Mouse (Mus musculus): ENCODE measurements around the gene Skiv2l. TPM values are rescaled to one million over a fixed set of nuclear protein-coding genes. Genes with fewer than 3 reads are reported as not detected.

Skiv2l gene
- polyA plus RNA-seq, 1 experiment from 2014 or later: 65.8 TPM

DNA sequence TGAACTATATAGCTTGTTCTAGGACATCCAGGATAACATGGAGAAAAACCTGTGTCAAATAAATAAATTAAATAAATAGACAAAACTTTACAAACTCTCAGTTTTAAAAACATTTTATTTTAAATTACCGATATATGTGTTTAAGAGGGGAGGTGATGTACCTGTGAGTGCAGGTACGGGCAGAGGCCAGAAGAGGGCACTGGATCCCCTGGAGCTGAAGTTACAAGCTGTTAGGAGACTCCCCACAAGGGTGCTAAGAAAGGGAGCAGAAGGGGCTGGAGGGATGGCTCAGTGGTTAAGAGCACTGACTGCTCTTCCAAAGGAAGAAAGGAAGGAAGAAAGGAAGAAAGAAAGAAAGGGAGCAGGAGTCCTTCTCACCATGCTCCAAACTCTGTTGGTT is 41.4 kb upstream of the Skiv2l start:
- peaks cover 19% of the 10 kb centered on the region for H3K4me1 ChIP-seq
- H3K27ac ChIP-seq: no peak overlapping the region
- no peak overlapping the region for H3K4me3 ChIP-seq
- 96% methylated on average over 2 of the region's 2 CpGs for WGBS
- peaks cover 4% of the 10 kb centered on the region for H3K36me3 ChIP-seq
- no peak overlapping the region for H3K4me2 ChIP-seq (replicated peaks)
- H3K27me3 ChIP-seq: no peaks in the 10 kb centered on the region
- ATAC-seq (ENCODE audit: low FRiP score): no peak
- H3K9ac ChIP-seq: no peak overlapping the region
- no peaks in the 10 kb centered on the region for H3K9me3 ChIP-seq (replicated peaks)

DNA sequence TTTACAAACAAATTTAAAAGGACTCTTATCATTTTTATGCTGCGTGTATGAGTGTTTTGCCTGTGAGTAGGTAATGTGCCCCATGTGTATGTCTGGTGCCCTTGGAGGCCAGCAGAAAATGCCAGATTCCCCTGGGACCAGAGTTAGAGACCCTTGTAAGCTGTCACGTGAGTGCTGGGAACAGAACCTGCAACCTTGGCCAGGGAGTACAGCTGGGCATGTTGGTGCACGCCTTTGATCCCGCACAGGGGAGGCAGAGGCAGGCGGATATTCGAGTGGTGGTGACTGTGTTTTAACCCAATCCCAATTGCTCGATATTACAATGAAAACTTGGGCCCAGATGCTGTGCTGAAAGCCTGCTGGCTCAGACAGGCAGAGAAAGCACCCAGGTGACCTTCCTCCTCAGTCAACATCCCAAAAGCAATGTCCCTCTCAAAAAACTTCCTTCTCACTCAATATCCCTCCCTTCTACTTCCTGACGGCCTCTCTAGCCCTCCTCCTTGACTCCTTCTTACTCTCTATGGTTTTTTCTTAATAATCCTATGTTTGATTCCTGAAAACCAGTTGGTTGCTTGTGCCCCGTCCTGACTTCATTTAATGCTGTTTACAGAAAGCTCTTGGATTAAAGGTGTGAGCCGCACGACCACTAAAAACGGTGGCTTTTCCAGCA is 40.2 kb upstream of the Skiv2l start:
- ATAC-seq (ENCODE audit: low FRiP score): no peak
- H3K9ac ChIP-seq: no peak overlapping the region
- H3K4me2 ChIP-seq (replicated peaks): no peak overlapping the region
- no peaks in the 10 kb centered on the region for H3K27me3 ChIP-seq
- H3K9me3 ChIP-seq (replicated peaks): no peaks in the 10 kb centered on the region
- peaks cover 7% of the 10 kb centered on the region for H3K4me1 ChIP-seq
- no peaks in the 10 kb centered on the region for H3K36me3 ChIP-seq
- no peak overlapping the region for H3K27ac ChIP-seq
- H3K4me3 ChIP-seq: no peak overlapping the region
- 88% methylated on average over 12 of the region's 12 CpGs for WGBS

DNA sequence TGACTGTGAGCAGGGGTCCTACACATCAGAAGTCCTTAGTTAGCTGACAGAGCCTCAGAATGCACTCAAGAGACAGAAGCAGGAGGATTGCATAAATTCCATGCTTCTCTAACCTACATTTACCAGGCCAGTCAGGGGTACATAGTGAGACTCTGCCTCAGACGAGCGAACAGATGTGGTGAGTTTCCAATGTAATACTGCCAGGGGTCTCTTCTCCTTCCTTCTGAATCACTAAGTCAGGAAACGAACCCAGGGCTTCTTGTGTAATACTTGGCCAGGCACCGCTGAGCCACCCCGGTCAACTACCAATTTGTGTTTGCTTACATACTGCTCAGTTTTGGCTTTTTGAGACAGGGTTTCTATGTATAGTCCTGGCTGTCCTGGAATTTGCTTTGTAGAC is 37.9 kb upstream of the Skiv2l start:
- H3K4me1 ChIP-seq: no peaks in the 10 kb centered on the region
- H3K27me3 ChIP-seq: peaks cover 10% of the 10 kb centered on the region; the same call in 1 of the 2 replicates
- no peak overlapping the region for H3K27ac ChIP-seq
- no peaks in the 10 kb centered on the region for H3K9me3 ChIP-seq (replicated peaks)
- ATAC-seq (ENCODE audit: low FRiP score): no peak
- no peaks in the 10 kb centered on the region for H3K36me3 ChIP-seq
- no peak overlapping the region for H3K4me2 ChIP-seq (replicated peaks)
- 88% methylated on average over 5 of the region's 5 CpGs for WGBS
- no peak overlapping the region for H3K4me3 ChIP-seq
- H3K9ac ChIP-seq: no peak overlapping the region

- no peaks in the 10 kb centered on the region; the same call in 1 of the 2 replicates for H3K4me1 ChIP-seq
- peaks cover 23% of the 10 kb centered on the region for H3K27me3 ChIP-seq
- no peak overlapping the region for H3K9ac ChIP-seq
- no peaks in the 10 kb centered on the region for H3K9me3 ChIP-seq (replicated peaks)
- no peak overlapping the region for H3K27ac ChIP-seq
- 82% methylated on average over 3 of the region's 3 CpGs for WGBS
- H3K36me3 ChIP-seq: no peaks in the 10 kb centered on the region
- H3K4me3 ChIP-seq: no peak overlapping the region
- no peak for ATAC-seq (ENCODE audit: low FRiP score)
- no peak overlapping the region for H3K4me2 ChIP-seq (replicated peaks)
Measured at GRCm38 (mm10) chr17:34885615-34886014, 35.6 kb upstream of the Skiv2l start.

DNA sequence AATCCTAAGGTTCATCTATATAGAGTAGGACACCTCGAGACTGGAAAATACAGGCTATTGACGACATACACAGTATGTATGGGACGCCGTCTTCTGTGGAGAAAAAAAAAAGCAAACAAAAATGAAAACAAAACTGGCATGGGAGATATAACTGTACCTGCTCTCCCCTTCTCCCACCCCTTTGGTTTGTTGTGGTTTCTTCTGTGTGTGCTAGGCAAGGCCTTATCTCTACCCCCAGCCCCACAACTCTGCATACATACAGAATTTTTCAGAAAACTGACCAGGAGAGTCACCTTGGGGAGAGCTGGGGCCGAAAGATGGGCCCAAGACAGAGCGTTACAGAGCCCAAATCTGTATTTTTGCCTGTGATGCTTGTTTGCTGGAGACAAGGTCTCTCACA is 34.7 kb upstream of the Skiv2l start:
- no peaks in the 10 kb centered on the region; the same call in 1 of the 2 replicates for H3K4me1 ChIP-seq
- peaks cover 23% of the 10 kb centered on the region for H3K27me3 ChIP-seq
- no peaks in the 10 kb centered on the region for H3K9me3 ChIP-seq (replicated peaks)
- no peak for ATAC-seq (ENCODE audit: low FRiP score)
- no peak overlapping the region for H3K27ac ChIP-seq
- no peak overlapping the region for H3K9ac ChIP-seq
- no peak overlapping the region for H3K4me3 ChIP-seq
- no peak overlapping the region for H3K4me2 ChIP-seq (replicated peaks)
- WGBS: 86% methylated on average over 6 of the region's 6 CpGs
- no peaks in the 10 kb centered on the region for H3K36me3 ChIP-seq

GRCm38 (mm10) chr17:34883332-34883731 is 33.3 kb upstream of the Skiv2l start:
- Histone ChIP-seq H3K36me3 (no peaks in the 10 kb centered on the region), H3K9ac (no peak overlapping the region), H3K4me2 (replicated peaks) (no peak overlapping the region), H3K9me3 (replicated peaks) (no peaks in the 10 kb centered on the region), H3K4me3 (no peak overlapping the region), H3K4me1 (no peaks in the 10 kb centered on the region; the same call in 1 of the 2 replicates), H3K27me3 (peaks cover 23% of the 10 kb centered on the region), H3K27ac (no peak overlapping the region)
- 67% methylated on average over 3 of the region's 3 CpGs for WGBS
- ATAC-seq (ENCODE audit: low FRiP score): no peak

- no peaks in the 10 kb centered on the region for H3K9me3 ChIP-seq (replicated peaks)
- ATAC-seq (ENCODE audit: low FRiP score): no peak
- H3K27me3 ChIP-seq: peaks cover 23% of the 10 kb centered on the region
- no peaks in the 10 kb centered on the region for H3K36me3 ChIP-seq
- peak within 1 kb of the TSS; percentile 4; the same call in 1 of the 2 replicates for H3K4me2 ChIP-seq (replicated peaks)
- H3K9ac ChIP-seq: peak within 1 kb of the TSS; percentile 33; the same call in 1 of the 2 replicates
- no peak within 1 kb of the TSS for H3K4me3 ChIP-seq
- H3K27ac ChIP-seq: no peak within 1 kb of the TSS
- WGBS: 9% methylated on average over 15 of the region's 15 CpGs
- H3K4me1 ChIP-seq: no peaks in the 10 kb centered on the region; the same call in 1 of the 2 replicates
Measured at GRCm38 (mm10) chr17:34881683-34882310, 31.8 kb upstream of the Skiv2l start, which contains the start of gene Gm20547. Gene Gm20547, minus strand, starts transcription at chr17:34882042.

DNA sequence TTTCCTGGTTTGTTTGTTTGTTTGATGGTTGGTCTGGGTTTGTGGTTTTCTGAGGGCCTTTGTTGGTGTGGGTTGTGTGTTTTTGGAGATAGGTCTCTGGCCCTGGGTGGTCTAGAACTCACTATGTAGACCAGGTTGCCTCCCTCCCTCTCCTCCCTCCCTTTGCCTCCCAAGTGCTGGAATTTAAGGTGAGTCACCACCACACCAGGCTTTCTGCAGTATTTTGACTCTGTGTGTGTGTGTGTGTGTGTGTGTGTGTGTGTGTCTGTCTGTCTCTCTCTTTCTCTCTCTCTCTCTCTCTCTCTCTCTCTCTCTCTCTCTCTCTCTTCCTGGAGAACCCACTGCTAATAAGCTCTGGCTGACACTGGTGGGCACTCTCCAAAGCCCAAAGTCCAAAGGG is 31.2 kb upstream of the Skiv2l start:
- Histone ChIP-seq H3K9me3 (replicated peaks) (no peaks in the 10 kb centered on the region), H3K36me3 (no peaks in the 10 kb centered on the region), H3K4me1 (no peaks in the 10 kb centered on the region; the same call in 1 of the 2 replicates), H3K27ac (no peak overlapping the region), H3K4me3 (no peak overlapping the region), H3K4me2 (replicated peaks) (0 out of 2 replicates have a peak overlapping the region, but pooled peaks have one; percentile 4), H3K9ac (no peak overlapping the region), H3K27me3 (peaks cover 23% of the 10 kb centered on the region)
- no peak for ATAC-seq (ENCODE audit: low FRiP score)

DNA sequence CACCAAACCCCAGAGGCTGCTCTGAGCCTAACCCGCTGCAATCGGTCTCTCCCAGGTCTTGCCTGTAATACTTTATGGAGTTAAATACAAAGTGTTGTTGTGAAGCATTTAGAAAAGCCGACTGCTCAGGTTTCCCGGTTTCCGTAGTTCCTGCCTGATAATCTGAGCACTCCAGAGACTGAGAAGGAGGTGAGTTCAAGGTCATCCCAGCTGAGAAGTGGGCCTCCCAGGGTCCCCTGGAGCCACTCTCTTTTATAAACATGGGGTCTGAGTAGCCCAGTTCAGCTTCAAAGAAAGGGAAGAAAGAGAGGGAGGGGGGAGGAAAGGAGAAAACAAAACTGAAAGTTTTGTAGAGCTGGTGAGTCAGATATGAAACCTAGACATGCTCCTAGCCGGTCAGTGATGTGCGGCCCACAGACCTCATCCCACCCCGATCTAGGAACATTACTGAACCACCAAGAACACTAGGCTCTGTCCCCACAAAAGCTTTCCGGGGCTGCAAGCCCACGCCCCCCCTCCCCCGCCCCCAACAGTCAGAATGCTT is 29.4 kb upstream of the Skiv2l start, which contains the start of gene Zbtb12:
TSS of gene Zbtb12 (plus strand) at position 148 of the 544 bp plus-strand sequence.
- Histone ChIP-seq H3K36me3 (no peaks in the 10 kb centered on the region), H3K4me1 (no peaks in the 10 kb centered on the region; the same call in 1 of the 2 replicates), H3K27me3 (peaks cover 23% of the 10 kb centered on the region), H3K4me2 (replicated peaks) (no peak within 1 kb of the TSS), H3K27ac (no peak within 1 kb of the TSS), H3K9ac (no peak within 1 kb of the TSS), H3K4me3 (no peak within 1 kb of the TSS), H3K9me3 (replicated peaks) (no peaks in the 10 kb centered on the region)
- WGBS: 63% methylated on average over 11 of the region's 11 CpGs
- ATAC-seq (ENCODE audit: low FRiP score): no peak

DNA sequence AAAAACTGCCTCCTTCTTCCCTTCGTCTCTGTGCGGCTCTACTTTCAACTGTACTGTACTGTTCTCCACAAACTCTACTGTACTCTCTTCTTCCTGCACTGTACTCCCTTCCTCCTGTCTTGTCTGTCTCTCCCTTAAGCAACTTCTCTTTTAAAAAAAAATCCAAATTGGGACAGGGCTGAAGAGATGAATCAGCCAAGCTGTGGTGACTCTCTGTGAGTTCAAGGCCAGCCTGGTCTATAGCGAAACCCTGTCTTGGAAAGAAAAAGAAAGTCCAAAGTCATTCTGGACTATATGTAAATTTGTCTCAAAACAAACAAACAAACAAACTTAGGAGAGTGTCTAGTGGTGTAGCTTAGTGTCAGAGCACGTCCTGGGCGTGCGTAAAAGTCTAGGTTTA is 24.3 kb upstream of the Skiv2l start:
- H3K9ac ChIP-seq: no peak overlapping the region
- H3K9me3 ChIP-seq (replicated peaks): no peaks in the 10 kb centered on the region
- no peaks in the 10 kb centered on the region for H3K4me1 ChIP-seq
- ATAC-seq (ENCODE audit: low FRiP score): no peak
- H3K4me2 ChIP-seq (replicated peaks): no peak overlapping the region
- no peak overlapping the region for H3K27ac ChIP-seq
- no peaks in the 10 kb centered on the region for H3K27me3 ChIP-seq
- H3K4me3 ChIP-seq: no peak overlapping the region
- no peaks in the 10 kb centered on the region for H3K36me3 ChIP-seq
- 85% methylated on average over 6 of the region's 6 CpGs for WGBS

DNA sequence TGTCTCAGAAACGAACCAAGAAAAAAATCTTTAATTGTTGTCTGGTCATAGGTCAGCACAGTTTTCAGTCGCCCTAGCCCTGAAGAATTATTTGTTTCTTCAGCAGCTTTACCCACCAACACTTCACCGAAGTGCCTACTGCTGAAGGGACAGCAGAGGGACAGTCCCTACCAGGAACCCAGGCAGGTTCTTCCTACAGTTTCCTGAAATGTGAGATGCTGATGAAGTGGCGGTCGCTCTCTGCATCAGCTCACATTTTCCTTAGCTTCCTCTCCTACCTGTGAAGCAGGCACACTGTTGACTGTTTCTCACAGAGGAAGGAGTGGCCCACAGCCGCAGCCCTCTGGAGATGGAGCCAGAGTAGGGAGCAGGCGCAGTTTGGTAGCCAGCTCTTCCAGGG is 16.0 kb upstream of the Skiv2l start:
- H3K4me2 ChIP-seq (replicated peaks): no peak overlapping the region
- H3K9ac ChIP-seq: no peak overlapping the region
- no peak overlapping the region for H3K27ac ChIP-seq
- no peaks in the 10 kb centered on the region for H3K4me1 ChIP-seq
- no peak overlapping the region for H3K4me3 ChIP-seq
- H3K36me3 ChIP-seq: no peaks in the 10 kb centered on the region
- H3K9me3 ChIP-seq (replicated peaks): no peaks in the 10 kb centered on the region
- no peak for ATAC-seq (ENCODE audit: low FRiP score)
- H3K27me3 ChIP-seq: no peaks in the 10 kb centered on the region
- WGBS: 71% methylated on average over 7 of the region's 7 CpGs

DNA sequence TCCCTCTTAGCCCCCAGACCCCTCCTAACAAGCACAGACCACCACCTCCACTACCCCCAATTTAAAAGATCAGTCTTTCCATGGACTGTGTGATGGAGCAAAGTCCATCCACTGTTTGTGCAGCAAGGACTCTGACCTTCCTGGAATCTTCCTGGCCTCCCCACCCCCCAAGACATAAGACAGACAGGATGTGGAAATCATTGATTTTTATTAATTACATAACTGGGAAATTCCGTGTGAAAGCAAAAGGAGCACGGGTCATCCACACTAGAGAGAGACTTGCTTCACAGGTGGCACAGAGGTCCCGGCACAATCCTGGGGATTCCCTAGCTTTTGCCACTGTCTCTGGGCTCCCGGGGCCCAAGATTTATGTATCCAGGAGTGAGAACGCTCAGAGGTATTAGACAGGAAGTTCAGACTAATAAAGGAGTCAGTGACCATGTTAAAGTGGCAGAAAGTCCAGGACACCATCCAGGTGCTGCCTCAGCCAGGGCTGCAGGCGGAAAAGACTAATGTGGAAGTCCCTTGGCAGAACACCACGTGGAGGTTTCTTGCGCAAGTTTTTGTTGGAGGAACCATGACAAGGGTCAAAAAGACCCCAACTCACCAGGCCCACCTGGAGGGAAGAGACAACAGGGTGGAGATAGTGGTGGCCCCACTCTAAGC is 12.5 kb upstream of the Skiv2l start, which contains the start of gene Cfb:
TSS of gene Cfb (minus strand) at position 103 of the 666 bp plus-strand sequence.
- ATAC-seq (ENCODE audit: low FRiP score): no peak
- Histone ChIP-seq H3K4me2 (replicated peaks) (no peak within 1 kb of the TSS), H3K27ac (no peak within 1 kb of the TSS), H3K9ac (0 out of 2 replicates have a peak within 1 kb of the TSS, but pooled peaks have one; percentile 13), H3K4me1 (no peaks in the 10 kb centered on the region), H3K27me3 (no peaks in the 10 kb centered on the region), H3K4me3 (no peak within 1 kb of the TSS), H3K9me3 (replicated peaks) (no peaks in the 10 kb centered on the region), H3K36me3 (no peaks in the 10 kb centered on the region)
- WGBS: 68% methylated on average over 8 of the region's 8 CpGs

Data from hindbrain, embryonic 12.5 days (tissue).